22 mouse cellular contexts compared by ENCODE assay signal in genomic region chr7:136525821-136526220, GRCm38 (mm10).
DNase-seq lines count a peak whose midpoint lies in the region; ATAC-seq lines count a peak whose summit lies in the region.
"Had no signal": no experiment of that assay in that cellular context is flagged by ENCODE, and none has a peak within 500 bp of the region (broad histone marks: within the 10 kb centered on the region; RNA-seq: fewer than 3 reads in every experiment).

No protein-coding gene starts in this region.

- no peak for ATAC-seq in kidney, embryonic 15.5 days (replicated peaks; ENCODE audit: low FRiP score)
- ATAC-seq: forebrain, embryonic 15.5 days; hindbrain, postnatal 0 days; Patski had no signal

- H3K27me3 ChIP-seq in kidney, embryonic 15.5 days: 0 out of 2 replicates have a peak, but pooled peaks cover 10% of the 10 kb centered on the region
- H3K27me3 ChIP-seq: forebrain, embryonic 15.5 days; Patski had no signal

- WGBS in kidney, embryonic 15.5 days: 70% methylated on average over 9 of the region's 9 CpGs

- peak; percentile 55 for DNase-seq in heart, adult 11 months
- DNase-seq in heart, postnatal 14 days: no peak
- peak; percentile 19 for DNase-seq in kidney, adult 8-10 months
- no peak for DNase-seq in kidney, adult 11 months
- peak; percentile 32 to 58 for DNase-seq in kidney, postnatal 36 days
- DNase-seq: adrenal gland, postnatal 10 days; adrenal gland, postnatal 36 days; B cell, adult 2 months; cerebellum, adult 18-20 months; cerebellum, adult 9-10 months; cerebellum, postnatal 14 days; gastrocnemius, postnatal 25 days; heart, adult 2 months; heart, postnatal 4 days had no signal

- H3K4me3 ChIP-seq in kidney, embryonic 15.5 days (replicated peaks): no peak overlapping the region
- H3K4me3 ChIP-seq: forebrain, embryonic 12.5 days; forebrain, embryonic 15.5 days; heart, adult 2 months had no signal

- H3K4me1 ChIP-seq in kidney, embryonic 15.5 days: peaks cover 7% of the 10 kb centered on the region
- H3K4me1 ChIP-seq: forebrain, embryonic 12.5 days; forebrain, embryonic 15.5 days had no signal

- intact Hi-C loops in heart, postnatal 14 days (cut with DNase I): no loop called here

- no peak overlapping the region for H3K27ac ChIP-seq in kidney, embryonic 15.5 days
- H3K27ac ChIP-seq: forebrain, embryonic 12.5 days; forebrain, embryonic 15.5 days; heart, adult 2 months; hindbrain, embryonic 14.5 days; hindbrain, postnatal 0 days had no signal

- H3K36me3 ChIP-seq in kidney, embryonic 15.5 days: no peaks in the 10 kb centered on the region
- H3K36me3 ChIP-seq: forebrain, embryonic 12.5 days; forebrain, embryonic 15.5 days; G1E had no signal

- no peak overlapping the region for H3K4me2 ChIP-seq in kidney, embryonic 15.5 days
- H3K4me2 ChIP-seq: forebrain, embryonic 12.5 days; forebrain, embryonic 15.5 days; heart, embryonic 11.5 days; hindbrain, embryonic 14.5 days had no signal

- H3K9ac ChIP-seq in kidney, embryonic 15.5 days: no peak overlapping the region
- H3K9ac ChIP-seq: forebrain, embryonic 12.5 days; forebrain, embryonic 15.5 days; hindbrain, embryonic 14.5 days had no signal

- H3K9me3 ChIP-seq in kidney, embryonic 15.5 days (replicated peaks): no peaks in the 10 kb centered on the region
- H3K9me3 ChIP-seq: forebrain, embryonic 12.5 days; forebrain, embryonic 15.5 days had no signal

Comparison
In these comparisons a context has a peak if more than half of its experiments do, and no peak if none do; other contexts are left out.
1. DNase-seq: peak in heart, adult 11 months (single experiment), kidney, adult 8-10 months (2 of 2) and kidney, postnatal 36 days (2 of 2); none in heart, postnatal 14 days (0 of 2) and kidney, adult 11 months (single experiment).